Comparison of ENCODE assay signal across 24 mouse cellular contexts in the genomic region with DNA sequence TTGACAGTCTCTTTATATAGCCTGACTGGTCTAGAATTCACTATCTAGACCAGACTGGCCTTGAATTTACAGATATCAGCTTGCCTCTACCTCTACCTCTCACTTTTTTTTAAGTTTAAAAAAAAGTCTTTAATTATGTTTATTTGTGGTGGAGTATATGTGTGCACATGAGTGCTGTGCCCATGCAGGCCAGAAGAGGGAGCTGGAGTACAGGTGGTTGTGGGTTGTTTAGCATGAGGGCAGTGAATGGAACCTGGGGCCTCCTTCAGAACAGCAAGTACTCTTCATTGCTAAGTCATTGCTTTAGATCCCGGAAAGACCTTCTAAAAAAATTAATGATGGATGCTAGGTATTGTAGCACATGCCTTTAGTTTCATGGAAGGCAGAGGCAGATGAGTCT. TPM values are rescaled to one million over a fixed set of nuclear protein-coding genes. Genes with fewer than 3 reads are reported as not detected.
A peak's percentile ranks its signal among the peaks of the same experiment; 100 is the strongest.
DNase-seq lines count a peak whose midpoint lies in the region; TF ChIP-seq lines count a peak whose summit lies in the region.
"Had no signal": no experiment of that assay in that cellular context is flagged by ENCODE, and none has a peak within 500 bp of the region (broad histone marks: within the 10 kb centered on the region; RNA-seq: fewer than 3 reads in every experiment).

No protein-coding gene starts in this region.

- H3K9ac ChIP-seq in liver, adult 2 months (ENCODE audit: low read depth, low read length) = no peak overlapping the region
- H3K9ac ChIP-seq in ES-Bruce4 (ENCODE audit: low read depth, poor library complexity, severe bottlenecking) = no peak overlapping the region
- H3K9ac ChIP-seq: forebrain, embryonic 13.5 days; forebrain, postnatal 0 days; heart, embryonic 13.5 days; hindbrain, embryonic 15.5 days had no signal

- peaks cover 2% of the 10 kb centered on the region; the same call in 1 of the 2 replicates for H3K4me1 ChIP-seq in liver, adult 2 months (ENCODE audit: control insufficient read depth, insufficient read depth, low read length)
- H3K4me1 ChIP-seq in E14TG2a.4 (replicated peaks; ENCODE audit: low read depth, low read length) (peaks cover 44% of the 10 kb centered on the region), ES-Bruce4 (ENCODE audit: control insufficient read depth, insufficient read depth, low read length) (peaks cover 3% of the 10 kb centered on the region)

- no peaks in the 10 kb centered on the region for H3K79me2 ChIP-seq in liver, adult 2 months (ENCODE audit: control insufficient read depth, insufficient read depth, low read length)

- peak; percentile 5; the same call in 1 of the 2 replicates for TF ChIP-seq CTCF in liver, adult 2 months (IDR thresholded peaks at IDR 0.05; ENCODE audit: low read depth, low read length)
- TF ChIP-seq CTCF in E14TG2a.4 (conservative IDR thresholded peaks at IDR 0.05; ENCODE audit: low read length) (peak; percentile 85), ES-Bruce4 (IDR thresholded peaks at IDR 0.05; ENCODE audit: low read depth, low read length) (peak; percentile 8)

- WGBS in liver, adult 2 months = 100% methylated on average over 1 of the region's 1 CpGs

- no peak for TF ChIP-seq EP300 in ES-Bruce4 (IDR thresholded peaks at IDR 0.05; ENCODE audit: insufficient read depth, low read depth, low read length)

- no peak overlapping the region for H3K27ac ChIP-seq in liver, adult 2 months (replicated peaks; ENCODE audit: insufficient read depth, low read depth, low read length)
- no peak overlapping the region for H3K27ac ChIP-seq in ES-Bruce4 (ENCODE audit: insufficient read depth, low read length)
- H3K27ac ChIP-seq: embryonic facial prominence, embryonic 10.5 days; forebrain, embryonic 13.5 days; heart, embryonic 13.5 days; hindbrain, embryonic 15.5 days had no signal

- no peak for DNase-seq in liver, adult 2 months (ENCODE audit: extremely low read depth, low read depth, low spot score)
- no peak for DNase-seq in liver
- DNase-seq in R1 (ENCODE audit: low read depth, low spot score) = peak; percentile 58
- DNase-seq in gastrocnemius, postnatal 14 days = no peak
- DNase-seq in urinary bladder, postnatal 4 days (ENCODE audit: low spot score in 2 of 2) = no peak
- no peak for DNase-seq in spleen, postnatal 10 days (ENCODE audit: low spot score in 2 of 2)
- DNase-seq: adrenal gland, postnatal 14 days; cerebellum, adult 18-20 months; cerebellum, adult 9-11 months; cerebellum, postnatal 36 days; forebrain, postnatal 0 days; gastrocnemius, postnatal 25 days; heart, postnatal 36 days had no signal

- no peak overlapping the region for H3K4me3 ChIP-seq in liver, adult 2 months (ENCODE audit: insufficient read depth, low read depth, low read length)
- H3K4me3 ChIP-seq in E14TG2a.4 (replicated peaks; ENCODE audit: low read length) = no peak overlapping the region
- H3K4me3 ChIP-seq in ES-Bruce4 (ENCODE audit: low read depth, low read length) = no peak overlapping the region
- H3K4me3 ChIP-seq: embryonic facial prominence, embryonic 10.5 days; forebrain, embryonic 13.5 days; heart, embryonic 13.5 days; hindbrain, embryonic 15.5 days had no signal

- no peaks in the 10 kb centered on the region for H3K27me3 ChIP-seq in liver, adult 2 months (ENCODE audit: control insufficient read depth, insufficient read depth, low read length)
- H3K27me3 ChIP-seq in E14TG2a.4 (ENCODE audit: insufficient read depth, low read length) (peaks cover 21% of the 10 kb centered on the region), ES-Bruce4 (ENCODE audit: control insufficient read depth, insufficient read depth, low read length, poor library complexity, severe bottlenecking) (no peaks in the 10 kb centered on the region)

- H3K9me3 ChIP-seq in E14TG2a.4 (ENCODE audit: low read length) = no peaks in the 10 kb centered on the region
- peaks cover 7% of the 10 kb centered on the region for H3K9me3 ChIP-seq in ES-Bruce4 (replicated peaks; ENCODE audit: control insufficient read depth, insufficient read depth, low read length, poor library complexity, severe bottlenecking)
- H3K9me3 ChIP-seq: embryonic facial prominence, embryonic 10.5 days; hindbrain, embryonic 15.5 days had no signal

- no peak for TF ChIP-seq POLR2A in liver, adult 2 months (IDR thresholded peaks at IDR 0.05; ENCODE audit: extremely low read depth, insufficient read depth, low read length)
- TF ChIP-seq POLR2A in ES-Bruce4 (IDR thresholded peaks at IDR 0.05; ENCODE audit: insufficient read depth, low read length) = no peak

- intact Hi-C loops in gastrocnemius, postnatal 14 days (cut with DNase I; ENCODE audit: low total_unique reads) = no loop called here

- H3K36me3 ChIP-seq in liver, adult 2 months (ENCODE audit: control insufficient read depth, insufficient read depth, low read length) = no peaks in the 10 kb centered on the region
- H3K36me3 ChIP-seq in E14TG2a.4 (ENCODE audit: insufficient read depth, low read length) (no peaks in the 10 kb centered on the region), ES-Bruce4 (ENCODE audit: control insufficient read depth, insufficient read depth, low read length, poor library complexity, severe bottlenecking) (no peaks in the 10 kb centered on the region)
- H3K36me3 ChIP-seq: embryonic facial prominence, embryonic 10.5 days; heart, embryonic 13.5 days; hindbrain, embryonic 15.5 days had no signal

RNA-seq across cellular contexts. Expression of a gene that starts 3.5 kb away (rescaled TPM):
- 0.18 and 0.47 TPM in 2 replicates for total RNA-seq in liver, adult 2 months (2014; rRNA removed)
- polyA plus RNA-seq in liver, adult 2 months (2012; rRNA removed) = 0.49 and 0.67 TPM in 2 replicates
- polyA plus RNA-seq in ES-Bruce4 (2011; ENCODE audit: insufficient read depth, insufficient read length, low read depth, missing spikeins) = 0.88 and 1.2 TPM in 2 replicates
- under 1 TPM in 1 of 2 experiments, not detected in 1; 0.82 TPM for total RNA-seq in gastrocnemius, postnatal 14 days (2021)
- total RNA-seq: adrenal gland, adult 18-20 months; adrenal gland, postnatal 14 days; heart, postnatal 36 days had no signal
- polyA plus RNA-seq: hindbrain, embryonic 11.5 days had no signal

RNA-seq across cellular contexts. Expression of a gene that starts 25.1 kb away (rescaled TPM):
- total RNA-seq in liver, adult 2 months (2014; rRNA removed) = 69.5 and 141 TPM in 2 replicates
- 198 and 251 TPM in 2 replicates for polyA plus RNA-seq in liver, adult 2 months (2012; rRNA removed)
- polyA plus RNA-seq in ES-Bruce4 (2011; ENCODE audit: insufficient read depth, insufficient read length, low read depth, missing spikeins) = not detected in 2 replicates
- not detected for total RNA-seq in gastrocnemius, postnatal 14 days (2021)
- total RNA-seq: forebrain, postnatal 0 days; gastrocnemius, adult 18-20 months; gastrocnemius, postnatal 25 days; heart, adult 8-10 months; heart, postnatal 36 days had no signal
- polyA plus RNA-seq: embryonic facial prominence, embryonic 10.5 days; forebrain, embryonic 13.5 days; forebrain, postnatal 0 days; heart, postnatal 0 days; hindbrain, embryonic 11.5 days; hindbrain, embryonic 15.5 days had no signal

RNA-seq across cellular contexts. Expression of a gene that starts 45.7 kb away (rescaled TPM):
- 0.81 and 0.83 TPM in 2 replicates for total RNA-seq in liver, adult 2 months (2014; rRNA removed)
- polyA plus RNA-seq in liver, adult 2 months (2012; rRNA removed) = 1.2 and 1.6 TPM in 2 replicates
- 0.20 and 0.96 TPM in 2 replicates for polyA plus RNA-seq in ES-Bruce4 (2011; ENCODE audit: insufficient read depth, insufficient read length, low read depth, missing spikeins)
- under 1 TPM in 1 of 2 experiments, not detected in 1; 0.14 TPM for total RNA-seq in gastrocnemius, postnatal 14 days (2021)

RNA-seq across cellular contexts. Expression of a gene that starts 56.8 kb away (rescaled TPM):
- total RNA-seq in liver, adult 2 months (2014; rRNA removed) = 10.2 and 14.1 TPM in 2 replicates
- polyA plus RNA-seq in liver, adult 2 months (2012; rRNA removed) = 18.7 and 20.1 TPM in 2 replicates
- 10.4 and 11.5 TPM in 2 replicates for polyA plus RNA-seq in ES-Bruce4 (2011; ENCODE audit: insufficient read depth, insufficient read length, low read depth, missing spikeins)
- total RNA-seq in gastrocnemius, postnatal 14 days (2021) = 1 to 10 TPM in 1 of 2 experiments, under 1 TPM in 1; 0.90 to 1.3 TPM

RNA-seq across cellular contexts. Expression of a gene that starts 59.8 kb away (rescaled TPM):
- total RNA-seq in liver, adult 2 months (2014; rRNA removed) = 1.8 and 2.7 TPM in 2 replicates
- 10.4 and 14.0 TPM in 2 replicates for polyA plus RNA-seq in liver, adult 2 months (2012; rRNA removed)
- 56.3 and 69.9 TPM in 2 replicates for polyA plus RNA-seq in ES-Bruce4 (2011; ENCODE audit: insufficient read depth, insufficient read length, low read depth, missing spikeins)
- 10 to 100 TPM; 14.3 to 15.3 TPM for total RNA-seq in gastrocnemius, postnatal 14 days (2021)

Comparison
In these comparisons a context has a peak if more than half of its experiments do, and no peak if none do; other contexts are left out.
1. CTCF ChIP-seq: peak in every context shown above with its lines; median percentile 85 in E14TG2a.4; 8 in ES-Bruce4; 5 in liver, adult 2 months.
2. RNA of a gene that starts 25.1 kb away (total RNA-seq): 69.5 to 141 TPM in liver, adult 2 months; not detected in gastrocnemius, postnatal 14 days; every median in the first group is over 10 times any median in the second.